Mouse (Mus musculus) neural tube, postnatal 0 days (tissue): Measurements from ENCODE around the gene Vmn2r116. TPM values are rescaled to one million over a fixed set of nuclear protein-coding genes. Genes with fewer than 3 reads are reported as not detected.

Experiments
- polyA plus RNA-seq: library from polyadenylated mRNA; unstranded; fragments of >200 nt; fragmentation: Nextera tagmentation; extraction: Ambion mirVana; gene quantifications from 2 replicates; pipeline ENCODE4 v1.2.1, GENCODE M21; 2015

The Vmn2r116 gene
- not detected in 2 replicates for polyA plus RNA-seq

GRCm38 (mm10) chr17:23384304-23384703 lies at the start of gene Vmn2r116:
Gene Vmn2r116 (plus strand): TSS chr17:23384604.

GRCm38 (mm10) chr17:23343441-23343840 lies 41.0 kb upstream of the Vmn2r116 start, which contains the start of gene Vmn2r115:
Gene Vmn2r115 (plus strand): TSS chr17:23343741.

Other genes starting within 250 kb of the Vmn2r116 start
- 17.6 and 18.3 TPM in 2 replicates for gene Zfp40, start 191.4 kb upstream of the Vmn2r116 start, polyA plus RNA-seq
- not detected in 2 replicates for gene Vmn2r114, start 72.1 kb upstream of the Vmn2r116 start, polyA plus RNA-seq
- gene Vmn2r115, start 40.9 kb upstream of the Vmn2r116 start, polyA plus RNA-seq: not detected in 2 replicates
- gene Vmn2r117, start 95.1 kb downstream of the Vmn2r116 start, polyA plus RNA-seq: not detected in 2 replicates
- 11.5 and 12.6 TPM in 2 replicates for gene Zfp213, start 179.6 kb downstream of the Vmn2r116 start, polyA plus RNA-seq
- 20.7 and 22.4 TPM in 2 replicates for gene Zfp13, start 214.9 kb downstream of the Vmn2r116 start, polyA plus RNA-seq
- not detected in 2 replicates for gene Zscan10, start 216.3 kb downstream of the Vmn2r116 start, polyA plus RNA-seq